Mouse (Mus musculus): Measurements from ENCODE around the gene Ptpro. TPM values are rescaled to one million over a fixed set of nuclear protein-coding genes. Genes with fewer than 3 reads are reported as not detected.
"Not testable (repeated sequence)": the region's sequence is repeated elsewhere in the genome, so short reads cannot be mapped to it uniquely, and the experiment has no call there.

Ptpro gene
- polyA plus RNA-seq, 1 experiment = 0.49 TPM

- TF ChIP-seq CTCF (IDR thresholded peaks at IDR 0.05; ENCODE audit: borderline replicate concordance, insufficient read depth, low read length) (no peak), POLR2A (IDR thresholded peaks at IDR 0.05; ENCODE audit: low read depth, low read length) (no peak)
- peaks cover 3% of the 10 kb centered on the region; the same call in 1 of the 2 replicates for H3K4me1 ChIP-seq (ENCODE audit: control insufficient read depth, insufficient read depth, low read length)
- no peak overlapping the region for H3K4me3 ChIP-seq (ENCODE audit: insufficient read depth, low read length)
- no peak overlapping the region for H3K27ac ChIP-seq (ENCODE audit: insufficient read depth, low read length)
These were observed 206.0 kb downstream of the Ptpro start for GRCm38 (mm10) chr6:137458136-137458535.

- Histone ChIP-seq H3K27ac (ENCODE audit: insufficient read depth, low read length) (no peak overlapping the region), H3K4me3 (ENCODE audit: insufficient read depth, low read length) (no peak overlapping the region)
- TF ChIP-seq CTCF (IDR thresholded peaks at IDR 0.05; ENCODE audit: borderline replicate concordance, insufficient read depth, low read length) (no peak), POLR2A (IDR thresholded peaks at IDR 0.05; ENCODE audit: low read depth, low read length) (no peak)
These were observed 211.7 kb downstream of the Ptpro start for GRCm38 (mm10) chr6:137463771-137464170.

GRCm38 (mm10) chr6:137465253-137465652 is 213.1 kb downstream of the Ptpro start:
- TF ChIP-seq POLR2A (IDR thresholded peaks at IDR 0.05; ENCODE audit: low read depth, low read length) (no peak), CTCF (IDR thresholded peaks at IDR 0.05; ENCODE audit: borderline replicate concordance, insufficient read depth, low read length) (no peak)
- no peak overlapping the region for H3K4me3 ChIP-seq (ENCODE audit: insufficient read depth, low read length)
- H3K27ac ChIP-seq (ENCODE audit: insufficient read depth, low read length) = peak overlapping the region; percentile 68
- H3K4me1 ChIP-seq (ENCODE audit: control insufficient read depth, insufficient read depth, low read length) = peaks cover 3% of the 10 kb centered on the region; the same call in 1 of the 2 replicates

More at GRCm38 (mm10) chr6:137463771-137464170, 211.7 kb downstream of the Ptpro start:
- peaks cover 3% of the 10 kb centered on the region; the same call in 1 of the 2 replicates for H3K4me1 ChIP-seq (ENCODE audit: control insufficient read depth, insufficient read depth, low read length)

GRCm38 (mm10) chr6:137466256-137466655 is 214.1 kb downstream of the Ptpro start:
- peaks cover 10% of the 10 kb centered on the region for H3K4me1 ChIP-seq (ENCODE audit: control insufficient read depth, insufficient read depth, low read length)
- TF ChIP-seq POLR2A (IDR thresholded peaks at IDR 0.05; ENCODE audit: low read depth, low read length) = no peak
- no peak for TF ChIP-seq CTCF (IDR thresholded peaks at IDR 0.05; ENCODE audit: borderline replicate concordance, insufficient read depth, low read length)
- H3K27ac ChIP-seq (ENCODE audit: insufficient read depth, low read length) = no peak overlapping the region
- H3K4me3 ChIP-seq (ENCODE audit: insufficient read depth, low read length) = no peak overlapping the region

- TF ChIP-seq CTCF (IDR thresholded peaks at IDR 0.05; ENCODE audit: borderline replicate concordance, insufficient read depth, low read length) = no peak
- H3K4me3 ChIP-seq (ENCODE audit: insufficient read depth, low read length) = no peak overlapping the region
- no peak overlapping the region for H3K27ac ChIP-seq (ENCODE audit: insufficient read depth, low read length)
- H3K4me1 ChIP-seq (ENCODE audit: control insufficient read depth, insufficient read depth, low read length) = peaks cover 10% of the 10 kb centered on the region
These were observed 215.6 kb downstream of the Ptpro start for GRCm38 (mm10) chr6:137467696-137468095.

GRCm38 (mm10) chr6:137469541-137469940 is 217.4 kb downstream of the Ptpro start:
- Histone ChIP-seq H3K27ac (ENCODE audit: insufficient read depth, low read length) (no peak overlapping the region), H3K4me3 (ENCODE audit: insufficient read depth, low read length) (no peak overlapping the region), H3K4me1 (ENCODE audit: control insufficient read depth, insufficient read depth, low read length) (peaks cover 8% of the 10 kb centered on the region)
- TF ChIP-seq POLR2A (IDR thresholded peaks at IDR 0.05; ENCODE audit: low read depth, low read length) (no peak), CTCF (IDR thresholded peaks at IDR 0.05; ENCODE audit: borderline replicate concordance, insufficient read depth, low read length) (no peak)

- H3K4me1 ChIP-seq (ENCODE audit: control insufficient read depth, insufficient read depth, low read length) = peaks cover 7% of the 10 kb centered on the region
- no peak for TF ChIP-seq CTCF (IDR thresholded peaks at IDR 0.05; ENCODE audit: borderline replicate concordance, insufficient read depth, low read length)
- peak overlapping the region; percentile 83 for H3K27ac ChIP-seq (ENCODE audit: insufficient read depth, low read length)
- H3K4me3 ChIP-seq (ENCODE audit: insufficient read depth, low read length) = no peak overlapping the region
These were observed 218.9 kb downstream of the Ptpro start for GRCm38 (mm10) chr6:137470901-137471598.

- Histone ChIP-seq H3K4me3 (ENCODE audit: insufficient read depth, low read length) (no peak overlapping the region), H3K27ac (ENCODE audit: insufficient read depth, low read length) (no peak overlapping the region), H3K4me1 (ENCODE audit: control insufficient read depth, insufficient read depth, low read length) (peaks cover 7% of the 10 kb centered on the region)
- TF ChIP-seq POLR2A (IDR thresholded peaks at IDR 0.05; ENCODE audit: low read depth, low read length) (no peak), CTCF (IDR thresholded peaks at IDR 0.05; ENCODE audit: borderline replicate concordance, insufficient read depth, low read length) (no peak)
These were observed 220.0 kb downstream of the Ptpro start for GRCm38 (mm10) chr6:137472129-137472528.

- no peak for TF ChIP-seq POLR2A (IDR thresholded peaks at IDR 0.05; ENCODE audit: low read depth, low read length)
- TF ChIP-seq CTCF (IDR thresholded peaks at IDR 0.05; ENCODE audit: borderline replicate concordance, insufficient read depth, low read length) = no peak
- H3K27ac ChIP-seq (ENCODE audit: insufficient read depth, low read length) = no peak overlapping the region
- no peak overlapping the region for H3K4me3 ChIP-seq (ENCODE audit: insufficient read depth, low read length)
- H3K4me1 ChIP-seq (ENCODE audit: control insufficient read depth, insufficient read depth, low read length) = peaks cover 7% of the 10 kb centered on the region
These were observed 221.3 kb downstream of the Ptpro start for GRCm38 (mm10) chr6:137473433-137473832.

- H3K27ac ChIP-seq (ENCODE audit: insufficient read depth, low read length); H3K4me1 ChIP-seq (ENCODE audit: control insufficient read depth, insufficient read depth, low read length); H3K4me3 ChIP-seq (ENCODE audit: insufficient read depth, low read length): not testable (repeated sequence)
These were observed 223.6 kb downstream of the Ptpro start for GRCm38 (mm10) chr6:137475695-137476094.

Measured in embryonic fibroblast, embryonic 13.5 days (primary cell).